Mouse (Mus musculus): ENCODE results near the gene Uvrag.

DNA sequence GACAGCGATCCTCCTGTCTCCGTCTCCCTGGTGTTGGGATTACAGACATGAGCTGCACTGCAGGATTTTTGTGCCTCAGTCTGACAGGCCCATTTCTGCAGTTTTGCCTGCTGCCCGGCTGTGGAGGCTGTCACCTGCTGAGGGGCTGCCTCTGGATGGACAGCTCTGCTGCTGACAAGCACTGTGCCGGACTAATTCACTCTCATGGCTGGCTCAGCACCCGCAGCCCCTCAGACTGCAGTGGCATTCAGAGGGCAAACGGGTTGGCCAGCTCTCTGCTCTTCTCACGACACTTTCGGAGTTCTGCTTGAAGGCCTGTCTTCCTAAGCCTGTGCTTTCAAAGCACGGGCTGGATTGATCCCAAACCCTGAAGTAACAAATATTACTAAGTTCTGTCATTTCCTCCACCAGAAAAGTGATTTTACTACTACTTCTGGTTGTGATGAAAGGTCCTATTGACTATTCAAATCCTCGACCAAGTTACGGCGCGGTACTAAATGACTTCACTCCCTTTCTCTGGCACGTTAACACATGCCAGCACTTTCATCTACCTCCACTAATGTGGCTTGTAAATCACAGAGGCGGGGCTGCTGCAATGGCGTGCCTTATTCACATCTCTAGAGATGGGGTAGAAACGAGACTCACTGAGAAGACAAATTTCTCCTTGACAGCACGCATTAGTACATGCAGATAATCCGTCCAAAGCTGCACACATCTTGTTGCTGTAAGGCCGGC lies 203.7 kb downstream of the Uvrag start:
- TF ChIP-seq GATA1 (IDR thresholded peaks at IDR 0.05; ENCODE audit: borderline replicate concordance, low read length) (no peak), FLI1 (IDR thresholded peaks at IDR 0.05; ENCODE audit: low read length) (no peak)
